Mouse (Mus musculus): ENCODE measurements around the gene Otol1. TPM values are rescaled to one million over a fixed set of nuclear protein-coding genes. Genes with fewer than 3 reads are reported as not detected.

Gene Otol1
- not detected in 2 replicates for total RNA-seq (2015)
- total RNA-seq (2017): not detected in 2 replicates

DNA sequence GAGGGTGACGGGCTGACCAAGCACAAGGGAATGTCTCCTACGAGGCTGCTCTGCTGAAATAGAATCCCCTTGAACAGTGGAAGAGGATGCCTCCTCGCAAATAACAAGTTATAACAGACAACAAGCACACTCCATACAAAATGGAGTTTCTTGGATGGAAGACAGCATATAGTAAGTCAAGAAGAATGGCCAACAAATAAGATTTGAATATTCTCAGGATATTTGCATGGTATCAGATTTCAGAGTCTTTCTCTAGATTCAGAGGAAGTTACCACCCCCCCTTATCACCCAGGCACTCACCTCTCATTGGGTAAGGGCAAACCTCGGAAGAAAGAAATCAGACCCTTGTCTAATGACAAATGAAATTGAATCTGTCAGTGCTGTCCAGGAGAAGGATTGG lies at the start of gene Otol1:
TSS of gene Otol1 (plus strand) at position 301 of the 400 bp plus-strand sequence.
- no peak for ATAC-seq (replicated peaks; ENCODE audit: poor library complexity)

DNA sequence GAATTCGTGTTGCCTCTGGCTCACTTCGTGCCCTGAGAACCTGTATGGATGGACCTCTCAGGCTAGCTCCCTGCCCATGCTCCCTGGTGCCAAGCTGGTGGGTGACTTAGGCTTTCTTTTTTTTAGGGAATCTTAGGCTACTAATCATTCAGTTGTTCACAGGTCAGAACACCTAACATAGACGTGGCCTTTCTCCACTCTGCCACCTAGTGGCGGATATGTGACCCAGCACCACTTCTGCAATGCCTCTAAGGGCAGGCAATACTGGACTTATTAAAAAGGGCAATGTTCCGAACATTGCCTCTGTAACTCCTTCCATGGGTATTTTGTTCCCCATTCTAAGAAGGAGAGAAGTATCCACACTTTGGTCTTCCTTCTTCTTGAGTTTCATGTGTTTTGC lies 45.2 kb upstream of the Otol1 start:
- ATAC-seq (replicated peaks; ENCODE audit: poor library complexity): peak; percentile 72

DNA sequence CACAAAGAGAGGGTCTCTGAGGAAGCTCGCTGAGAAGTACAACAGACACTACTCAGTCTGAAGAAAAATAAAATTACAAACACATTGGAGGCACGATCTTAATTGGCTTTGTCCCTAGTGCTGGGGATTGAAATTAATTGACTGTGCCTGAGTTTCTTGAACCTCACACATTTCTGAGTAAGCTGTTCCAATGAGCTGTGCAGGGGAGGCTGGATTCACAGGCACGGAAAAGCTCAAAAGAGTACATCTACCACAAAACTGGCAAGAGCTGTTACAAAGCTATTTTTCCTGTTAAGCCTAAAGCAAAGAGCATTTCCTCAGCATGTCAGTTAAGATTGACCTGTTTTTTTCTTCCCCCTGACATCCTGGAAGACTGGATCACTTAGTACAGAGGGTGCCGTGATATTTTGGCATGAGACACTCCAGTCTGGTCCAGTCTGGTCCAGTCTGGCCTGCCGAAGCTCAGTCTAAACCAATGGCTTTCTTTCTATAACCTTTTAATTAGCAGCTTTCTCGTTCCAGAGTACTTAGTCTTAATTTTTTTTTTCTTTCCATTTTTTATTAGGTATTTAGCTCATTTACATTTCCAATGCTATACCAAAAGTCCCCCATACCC lies 35.8 kb upstream of the Otol1 start:
- ATAC-seq (replicated peaks; ENCODE audit: poor library complexity): no peak

GRCm38 (mm10) chr3:69978092-69978491 lies 29.3 kb upstream of the Otol1 start:
- peak; percentile 69 for ATAC-seq (replicated peaks; ENCODE audit: poor library complexity)

- no peak for ATAC-seq (replicated peaks; ENCODE audit: poor library complexity)
These were observed 13.6 kb upstream of the Otol1 start for GRCm38 (mm10) chr3:69993806-69994205.

DNA sequence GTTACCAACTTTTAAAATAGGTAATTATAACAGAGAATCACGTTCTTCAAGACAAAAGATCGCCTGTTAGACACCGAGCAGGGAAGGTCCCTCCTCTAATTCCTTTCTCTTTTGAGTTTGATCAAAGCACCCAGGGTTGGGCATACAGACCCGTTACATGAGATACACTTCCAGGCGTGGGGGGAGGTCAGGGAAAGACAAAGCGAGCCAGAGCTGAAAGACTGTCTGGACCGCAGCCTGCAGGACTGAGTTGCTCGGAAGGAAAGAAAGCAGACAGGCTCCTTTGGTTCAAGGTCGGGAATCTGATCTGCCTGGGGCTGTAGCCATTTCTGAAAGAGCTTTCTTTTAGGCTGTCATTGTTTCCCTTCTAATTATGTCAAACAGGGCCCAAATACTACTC lies 5.9 kb upstream of the Otol1 start:
- ATAC-seq (replicated peaks; ENCODE audit: poor library complexity): no peak

DNA sequence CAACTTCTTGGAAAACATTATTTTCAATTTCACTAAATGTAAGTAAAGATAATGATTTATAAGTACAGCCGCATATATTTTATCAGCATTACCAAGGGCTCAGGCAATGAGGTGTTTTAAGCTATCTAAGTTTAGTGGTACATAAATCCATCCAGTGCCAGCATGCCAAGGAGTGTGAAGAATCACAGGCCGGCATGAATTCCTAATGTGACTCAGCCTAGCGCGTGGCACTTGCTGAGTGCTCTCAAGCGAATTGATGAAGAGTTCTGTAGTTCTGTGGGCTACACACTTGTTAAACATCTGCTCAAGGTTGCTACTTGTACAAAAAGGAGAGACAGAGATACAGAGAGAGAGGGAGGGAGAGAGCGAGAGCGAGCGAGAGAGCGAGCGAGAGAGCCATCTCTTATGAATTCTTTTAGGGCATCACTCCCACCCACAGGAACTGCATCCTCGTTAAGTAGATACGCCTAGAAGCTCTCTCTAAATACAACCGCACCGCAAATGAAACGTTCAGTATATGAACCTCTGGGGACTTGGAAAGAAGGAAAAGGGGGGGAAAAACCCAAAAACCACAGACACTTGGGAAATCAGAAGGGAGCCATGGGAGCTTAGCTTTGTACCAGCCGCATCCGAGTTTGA lies 4.2 kb upstream of the Otol1 start:
- ATAC-seq (replicated peaks; ENCODE audit: poor library complexity): no peak

DNA sequence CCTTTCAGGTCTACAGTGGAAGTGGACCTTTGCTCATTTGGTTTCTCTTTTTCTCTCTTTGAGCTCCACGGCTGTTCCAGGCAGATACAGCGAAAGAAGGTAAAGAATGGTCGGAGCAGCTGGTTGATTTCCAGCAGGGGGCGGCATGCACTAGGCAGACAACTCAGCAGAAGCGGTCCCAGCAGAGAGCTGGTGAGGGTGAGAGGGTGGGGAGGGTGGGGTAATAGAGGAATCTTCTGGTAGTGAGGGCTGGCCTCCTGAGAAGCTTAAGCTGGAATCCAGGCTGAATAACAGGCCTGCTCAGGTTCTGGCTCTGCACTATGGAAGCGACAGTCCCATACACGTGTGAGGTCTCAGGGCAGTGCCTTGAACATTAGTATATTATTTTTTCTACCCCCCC lies 3.5 kb upstream of the Otol1 start:
- ATAC-seq (replicated peaks; ENCODE audit: poor library complexity): peak; percentile 48

- ATAC-seq (replicated peaks; ENCODE audit: poor library complexity): no peak
These were observed 3.0 kb upstream of the Otol1 start for GRCm38 (mm10) chr3:70004379-70004778.

DNA sequence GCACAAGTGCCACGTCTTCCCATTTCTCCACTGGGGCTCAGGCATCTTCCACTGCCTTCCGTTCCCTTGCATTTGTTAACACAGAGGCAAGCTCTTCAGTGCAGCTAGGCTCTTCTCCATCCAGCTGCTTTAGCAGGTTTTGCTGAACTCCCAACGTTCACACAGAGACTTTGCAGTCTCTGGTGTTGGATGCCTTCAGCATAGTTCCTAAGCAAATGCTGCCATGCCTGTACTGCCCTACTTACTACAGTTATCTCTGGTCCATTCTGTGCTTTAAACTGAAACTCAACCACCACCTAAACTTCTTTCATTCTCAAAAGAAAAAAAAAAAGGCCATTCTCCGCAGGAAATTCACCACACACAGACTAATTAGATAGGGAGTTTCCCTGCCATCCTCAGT lies 5.2 kb downstream of the Otol1 start:
- ATAC-seq (replicated peaks; ENCODE audit: poor library complexity): no peak

GRCm38 (mm10) chr3:70026605-70027004 lies 19.2 kb downstream of the Otol1 start:
- no peak for ATAC-seq (replicated peaks; ENCODE audit: poor library complexity)

DNA sequence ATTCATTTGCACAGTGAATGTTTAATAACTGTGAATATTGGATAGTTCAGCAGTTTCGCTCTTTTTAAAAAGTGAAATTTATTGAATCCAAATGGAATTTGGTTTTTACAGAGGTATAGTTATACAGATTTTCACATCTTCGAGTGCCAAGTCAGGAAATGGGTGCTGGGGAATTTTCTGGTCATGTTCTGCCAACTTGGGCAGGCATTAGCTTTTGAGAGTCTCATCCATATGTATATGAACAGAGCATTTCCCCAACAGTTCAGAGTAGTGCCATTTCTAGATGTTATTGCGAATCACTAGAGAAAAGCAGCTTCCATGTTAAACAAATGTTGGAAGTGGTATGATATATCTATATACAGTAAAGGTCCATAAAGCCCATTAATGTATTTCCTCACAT lies 21.8 kb downstream of the Otol1 start:
- no peak for ATAC-seq (replicated peaks; ENCODE audit: poor library complexity)

- no peak for ATAC-seq (replicated peaks; ENCODE audit: poor library complexity)
These were observed 28.2 kb downstream of the Otol1 start for GRCm38 (mm10) chr3:70035593-70035992.

Other genes with a start within 250 kb of the Otol1 start
- not detected in 2 replicates for gene Sptssb, start 147.7 kb upstream of the Otol1 start, total RNA-seq (2015)
- not detected in 2 replicates for gene Sptssb, start 147.7 kb upstream of the Otol1 start, total RNA-seq (2017)